Mouse (Mus musculus) heart, embryonic 10.5 days (tissue): ENCODE measurements around the gene St6gal1. TPM values are rescaled to one million over a fixed set of nuclear protein-coding genes. Genes with fewer than 3 reads are reported as not detected.
A peak's percentile ranks its signal among the peaks of the same experiment; 100 is the strongest.

Experiments used
- DNase-seq: peaks from one replicate; pipeline ENCODE4 v3.0.0-alpha.2; 2017; ENCODE audit warnings: low spot score
- H3K27ac ChIP-seq: fragments of 300-500 bp; sonication (generic); 2 replicates; pipeline ENCODE4 v1.5.1; 2016; ENCODE audit warnings: mild to moderate bottlenecking
- H3K27me3 ChIP-seq: fragments of 300-500 bp; sonication (generic); 2 replicates; pipeline ENCODE4 v1.6.1; 2016; ENCODE audit warnings: mild to moderate bottlenecking; ENCODE audit not compliant: poor library complexity, insufficient read depth, severe bottlenecking
- H3K36me3 ChIP-seq: fragments of 300-500 bp; sonication (generic); 2 replicates; pipeline ENCODE4 v1.6.1; 2016; ENCODE audit warnings: mild to moderate bottlenecking, moderate library complexity
- H3K4me1 ChIP-seq: fragments of 300-500 bp; sonication (generic); 2 replicates; pipeline ENCODE4 v1.6.1; 2016; ENCODE audit warnings: mild to moderate bottlenecking
- H3K4me3 ChIP-seq: fragments of 300-500 bp; sonication (generic); 2 replicates; pipeline ENCODE4 v1.5.1; 2016; ENCODE audit warnings: mild to moderate bottlenecking, moderate library complexity
- H3K9me3 ChIP-seq: fragments of 300-500 bp; sonication (generic); 2 replicates; pipeline ENCODE4 v1.6.1; 2016; ENCODE audit warnings: mild to moderate bottlenecking, moderate library complexity
- WGBS: fragments of 180-500 bp; shearing (Covaris S2); methylation state at CpG from one replicate; pipeline ENCODE4 v1.1.7; 2016; 5-methylcytosine and 5-hydroxymethylcytosine counted together
- polyA plus RNA-seq: library from polyadenylated mRNA; unstranded; fragments of >200 nt; fragmentation: Nextera tagmentation; extraction: Ambion mirVana; gene quantifications from 2 replicates; pipeline ENCODE4 v1.2.1, GENCODE M21; 2016

The St6gal1 gene
- polyA plus RNA-seq, 1 experiment from 2014 or later: 18.0 TPM

DNA sequence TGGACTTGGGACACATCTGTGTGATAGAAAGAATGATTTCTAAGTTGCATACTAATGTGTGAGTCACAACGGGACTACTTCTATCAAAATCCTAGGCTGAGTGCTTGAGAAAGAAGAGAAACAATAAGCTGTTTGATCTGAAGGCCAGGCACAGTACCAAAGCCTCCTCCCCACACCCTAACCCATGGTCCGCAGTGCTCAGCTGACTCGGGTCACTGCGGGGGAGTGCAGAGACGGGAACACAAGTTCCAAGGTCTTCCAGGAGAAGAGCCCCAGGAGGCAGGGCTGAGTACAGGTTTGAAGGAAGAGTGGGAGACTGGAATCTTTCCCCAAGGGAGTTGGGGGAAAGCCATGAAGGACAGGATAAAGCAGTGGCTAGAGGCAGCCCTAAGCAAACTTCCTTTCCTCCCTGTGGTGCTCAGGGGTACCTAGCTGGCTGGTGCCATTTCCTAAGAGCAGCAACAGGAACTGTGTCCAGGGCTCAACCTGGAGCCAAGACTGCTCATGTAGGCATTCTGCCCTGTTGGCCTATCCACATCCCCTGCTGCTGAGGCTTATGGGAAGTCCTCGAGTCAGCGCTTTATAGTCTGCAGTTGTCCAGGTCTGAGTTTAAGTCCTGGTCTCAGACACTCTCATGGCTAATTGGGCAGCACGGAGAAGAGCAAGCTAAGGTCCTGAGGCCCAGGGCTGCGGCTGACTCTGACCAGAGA lies 48.1 kb downstream of the St6gal1 start:
- no peak overlapping the region for H3K4me3 ChIP-seq

DNA sequence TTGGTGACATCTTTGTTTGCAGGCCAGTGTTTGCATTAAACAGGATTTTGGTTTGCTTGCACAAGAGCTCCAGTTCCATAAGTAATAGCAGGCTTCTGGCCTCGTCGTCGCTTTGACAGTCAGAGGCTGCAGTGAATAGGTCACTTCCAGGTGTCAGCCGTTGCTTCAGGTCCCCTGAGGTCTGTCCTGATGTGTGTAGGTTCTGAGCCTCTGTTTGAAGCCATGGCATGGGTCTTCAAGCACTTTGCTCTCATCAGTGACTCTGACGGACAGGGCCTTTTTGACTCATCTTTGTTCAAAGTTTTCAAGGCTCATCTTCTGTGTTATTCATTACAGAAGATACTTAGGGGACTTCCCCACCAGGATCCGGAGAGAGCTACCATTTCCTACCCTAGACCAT lies 49.5 kb downstream of the St6gal1 start:
- H3K27me3 ChIP-seq: peaks cover 11% of the 10 kb centered on the region; the same call in 1 of the 2 replicates
- H3K9me3 ChIP-seq: no peaks in the 10 kb centered on the region
- peaks cover 47% of the 10 kb centered on the region for H3K4me1 ChIP-seq
- DNase-seq: no peak
- no peak overlapping the region for H3K4me3 ChIP-seq
- 70% methylated on average over 6 of the region's 6 CpGs for WGBS
- H3K36me3 ChIP-seq: 0 out of 2 replicates have a peak, but pooled peaks cover 2% of the 10 kb centered on the region
- 0 out of 2 replicates have a peak overlapping the region, but pooled peaks have one; percentile 6 for H3K27ac ChIP-seq

More for the DNA sequence above, 48.1 kb downstream of the St6gal1 start:
- H3K4me1 ChIP-seq: peaks cover 51% of the 10 kb centered on the region
- 0 out of 2 replicates have a peak overlapping the region, but pooled peaks have one; percentile 0 for H3K27ac ChIP-seq
- 67% methylated on average over 9 of the region's 9 CpGs for WGBS
- H3K9me3 ChIP-seq: no peaks in the 10 kb centered on the region
- DNase-seq: no peak
- H3K27me3 ChIP-seq: peaks cover 21% of the 10 kb centered on the region
- H3K36me3 ChIP-seq: 0 out of 2 replicates have a peak, but pooled peaks cover 2% of the 10 kb centered on the region

DNA sequence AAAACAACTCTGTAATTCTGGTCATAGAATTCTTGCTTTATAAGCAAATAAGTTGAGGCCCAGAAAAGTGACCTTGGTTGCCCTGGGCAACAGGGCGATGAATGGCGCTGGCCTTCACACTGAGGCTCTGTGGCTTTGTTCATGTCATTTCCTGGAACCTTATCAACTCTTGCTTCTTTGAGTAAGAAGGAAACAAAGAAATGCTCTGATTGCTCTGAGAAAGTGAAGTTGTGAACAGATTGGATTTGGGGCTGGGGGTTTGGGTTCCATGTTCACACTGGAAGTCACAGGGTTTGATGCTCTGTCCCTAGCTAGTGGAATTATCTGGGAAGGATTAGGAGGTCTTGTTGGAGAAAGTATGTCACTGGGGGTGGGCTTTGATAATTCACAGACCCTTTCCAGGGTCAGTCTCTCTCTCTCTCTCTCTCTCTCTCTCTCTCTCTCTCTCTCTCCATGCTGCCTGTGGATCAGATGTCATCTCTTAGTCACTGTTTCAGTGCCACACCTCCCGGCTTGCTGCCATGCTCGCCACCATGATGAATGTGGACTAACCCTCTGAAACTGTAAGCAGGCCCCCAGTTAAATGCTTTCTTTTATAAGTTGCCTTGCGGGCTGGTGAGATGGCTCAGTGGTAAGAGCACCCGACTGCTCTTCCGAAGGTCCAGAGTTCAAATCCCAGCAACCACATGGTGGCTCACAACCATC lies 50.2 kb downstream of the St6gal1 start:
- Histone ChIP-seq H3K27ac (no peak overlapping the region), H3K4me1 (peaks cover 40% of the 10 kb centered on the region), H3K4me3 (no peak overlapping the region), H3K27me3 (peaks cover 4% of the 10 kb centered on the region; the same call in 1 of the 2 replicates), H3K36me3 (0 out of 2 replicates have a peak, but pooled peaks cover 2% of the 10 kb centered on the region), H3K9me3 (no peaks in the 10 kb centered on the region)
- DNase-seq: no peak
- 84% methylated on average over 7 of the region's 7 CpGs for WGBS

DNA sequence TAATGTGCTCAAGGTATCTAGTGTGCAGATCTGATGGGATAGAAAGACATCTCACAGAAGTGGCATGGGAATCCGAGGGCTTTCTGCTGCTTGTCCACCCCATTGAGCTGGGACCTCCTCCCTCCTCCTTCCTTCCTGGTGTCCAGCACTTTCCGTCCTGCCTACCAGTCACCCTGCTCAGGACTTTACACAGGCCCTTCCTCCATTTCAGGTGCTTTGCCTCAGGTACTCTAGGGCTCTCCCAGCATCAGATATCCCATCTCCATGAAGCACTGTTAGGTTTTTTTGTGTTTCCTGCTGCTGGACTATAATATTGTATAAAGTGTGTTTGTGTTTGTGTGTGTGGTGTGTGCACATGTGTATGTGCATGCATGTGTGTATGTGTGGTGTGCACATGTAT lies 51.1 kb downstream of the St6gal1 start:
- H3K27ac ChIP-seq: no peak overlapping the region
- WGBS: 77% methylated on average over 2 of the region's 2 CpGs

DNA sequence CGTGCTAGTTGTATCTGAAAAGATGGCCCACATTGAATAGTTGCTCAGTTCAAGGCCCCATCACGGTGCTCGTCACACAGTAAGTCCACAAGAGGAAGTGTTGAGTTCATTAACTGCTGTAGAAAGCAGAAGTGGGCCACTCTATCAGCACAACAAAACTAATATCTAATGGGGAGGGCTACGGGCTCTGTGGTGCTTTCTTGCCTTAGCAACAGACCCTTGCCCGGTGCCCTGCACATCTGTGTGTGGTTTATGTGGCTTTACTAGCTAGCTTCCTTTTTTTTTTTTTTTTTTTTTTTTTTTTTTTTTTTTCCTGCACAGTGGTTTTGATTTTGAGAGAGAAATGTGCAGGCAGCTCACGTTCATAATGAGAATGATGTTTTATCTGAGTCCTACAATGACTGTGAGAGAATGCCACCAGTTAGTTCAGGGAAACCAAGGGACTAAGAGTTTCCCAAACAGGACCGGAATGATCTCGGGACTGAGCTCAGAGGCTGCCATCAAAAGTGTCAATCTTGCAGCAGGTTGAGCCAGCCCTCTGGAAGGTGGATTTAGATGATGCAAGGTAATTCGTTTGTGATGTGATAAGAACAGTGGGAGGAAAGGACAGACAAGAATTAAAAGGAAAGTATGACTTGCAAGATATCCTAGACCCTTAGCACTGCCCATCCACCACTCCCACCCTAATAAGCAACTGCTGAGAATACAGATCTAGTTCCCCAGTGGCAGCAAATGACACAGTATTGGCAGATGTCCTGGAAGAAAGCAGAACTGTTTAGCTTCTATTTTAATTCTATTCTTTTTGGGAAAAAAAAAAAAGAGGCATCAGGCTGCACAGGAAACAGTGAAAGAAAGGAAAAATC lies 55.6 kb downstream of the St6gal1 start:
- no peaks in the 10 kb centered on the region for H3K27me3 ChIP-seq
- no peaks in the 10 kb centered on the region for H3K9me3 ChIP-seq
- 0 out of 2 replicates have a peak, but pooled peaks cover 2% of the 10 kb centered on the region for H3K36me3 ChIP-seq
- peaks cover 10% of the 10 kb centered on the region for H3K4me1 ChIP-seq
- H3K27ac ChIP-seq: no peak overlapping the region
- no peak overlapping the region for H3K4me3 ChIP-seq
- no peak for DNase-seq
- 68% methylated on average over 9 of the region's 9 CpGs for WGBS

More for the DNA sequence above, 51.1 kb downstream of the St6gal1 start:
- H3K4me1 ChIP-seq: peaks cover 31% of the 10 kb centered on the region
- DNase-seq: no peak
- H3K4me3 ChIP-seq: no peak overlapping the region
- no peaks in the 10 kb centered on the region; the same call in 1 of the 2 replicates for H3K27me3 ChIP-seq
- 0 out of 2 replicates have a peak, but pooled peaks cover 2% of the 10 kb centered on the region for H3K36me3 ChIP-seq
- no peaks in the 10 kb centered on the region for H3K9me3 ChIP-seq

DNA sequence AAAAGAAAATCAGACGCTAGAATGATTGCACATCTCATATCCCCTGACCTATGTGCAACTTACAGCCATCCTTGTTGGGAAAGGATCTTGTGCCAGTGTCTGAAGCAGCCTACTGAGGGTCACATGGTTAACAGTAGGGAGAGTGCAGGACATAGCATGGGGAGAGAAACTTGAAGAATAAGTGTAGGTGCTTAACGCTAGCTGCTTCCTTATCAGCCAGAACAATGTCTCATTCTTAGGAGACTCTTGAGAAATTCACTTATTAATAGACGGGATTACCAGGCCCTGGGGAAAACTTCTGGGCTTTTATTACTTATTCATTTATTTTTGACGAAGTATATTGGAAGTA lies 56.2 kb downstream of the St6gal1 start:
- peaks cover 11% of the 10 kb centered on the region for H3K4me1 ChIP-seq

DNA sequence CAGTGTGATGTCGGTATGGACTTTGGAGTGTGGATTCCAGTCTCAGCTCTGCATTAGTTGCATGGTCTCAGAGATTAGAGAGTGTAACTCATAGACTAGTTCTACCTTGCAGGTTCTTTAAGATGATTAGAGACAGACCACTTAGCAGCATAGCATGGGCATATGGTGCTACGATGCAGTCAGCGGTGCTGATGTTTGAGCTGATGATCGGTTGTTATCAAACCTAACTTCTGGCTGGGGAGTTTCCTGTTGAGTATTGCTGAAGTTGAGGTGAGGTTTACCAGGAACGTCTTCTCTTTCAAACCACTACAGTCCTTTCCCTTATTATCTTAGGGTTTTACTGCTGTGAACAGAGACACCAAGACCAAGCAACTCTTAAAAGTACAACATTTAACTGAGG lies 57.7 kb downstream of the St6gal1 start:
- Histone ChIP-seq H3K27me3 (no peaks in the 10 kb centered on the region), H3K27ac (no peak overlapping the region), H3K4me1 (peaks cover 11% of the 10 kb centered on the region), H3K36me3 (0 out of 2 replicates have a peak, but pooled peaks cover 3% of the 10 kb centered on the region), H3K4me3 (no peak overlapping the region), H3K9me3 (no peaks in the 10 kb centered on the region)
- 60% methylated on average over 5 of the region's 5 CpGs for WGBS
- DNase-seq: no peak

More for the DNA sequence above, 56.2 kb downstream of the St6gal1 start:
- WGBS: 62% methylated on average over 4 of the region's 4 CpGs
- Histone ChIP-seq H3K9me3 (no peaks in the 10 kb centered on the region), H3K27ac (no peak overlapping the region), H3K36me3 (0 out of 2 replicates have a peak, but pooled peaks cover 3% of the 10 kb centered on the region), H3K27me3 (no peaks in the 10 kb centered on the region), H3K4me3 (no peak overlapping the region)
- no peak for DNase-seq

DNA sequence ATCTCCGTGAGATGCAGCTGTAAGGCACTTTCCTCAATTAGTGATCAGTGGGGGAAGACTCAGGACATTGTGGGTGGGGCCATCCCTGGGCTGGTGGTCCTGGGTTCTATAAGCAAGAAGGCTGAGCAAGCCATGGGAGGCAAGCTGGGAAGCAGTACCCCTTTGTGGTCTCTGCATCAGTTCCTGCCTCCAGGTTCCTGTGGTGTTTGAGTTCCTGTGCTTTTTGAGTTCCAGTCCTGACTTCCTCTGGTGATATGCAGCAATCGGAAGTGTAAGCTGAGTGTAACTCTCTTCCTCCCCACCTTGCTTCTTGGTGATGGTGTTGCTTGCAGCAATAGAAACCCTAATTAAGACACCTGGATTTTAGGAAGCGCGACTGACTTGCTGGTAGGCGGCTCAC lies 58.4 kb downstream of the St6gal1 start:
- WGBS: 81% methylated on average over 5 of the region's 5 CpGs
- no peaks in the 10 kb centered on the region for H3K27me3 ChIP-seq
- H3K4me1 ChIP-seq: peaks cover 11% of the 10 kb centered on the region
- 0 out of 2 replicates have a peak, but pooled peaks cover 3% of the 10 kb centered on the region for H3K36me3 ChIP-seq
- H3K27ac ChIP-seq: no peak overlapping the region
- no peaks in the 10 kb centered on the region for H3K9me3 ChIP-seq
- no peak overlapping the region for H3K4me3 ChIP-seq
- DNase-seq: no peak

DNA sequence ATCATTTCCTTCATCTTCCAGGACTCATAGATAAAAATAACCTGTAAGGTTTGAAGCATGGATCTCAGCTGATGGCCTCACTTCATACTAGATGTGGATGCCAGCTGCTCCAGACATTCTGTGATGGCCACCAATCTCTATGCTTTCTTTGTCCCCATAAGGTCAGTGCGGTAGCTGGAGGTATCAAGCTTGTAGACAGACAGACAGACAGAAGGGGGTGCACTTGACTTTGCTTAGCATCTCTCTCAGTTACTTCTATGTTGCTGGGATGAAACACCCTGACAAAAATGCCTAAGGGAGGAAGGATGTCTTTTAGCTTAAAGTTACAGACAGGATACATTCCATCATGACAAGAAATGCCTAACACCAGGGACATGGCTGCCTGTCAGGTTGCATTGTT lies 59.1 kb downstream of the St6gal1 start:
- Histone ChIP-seq H3K36me3 (0 out of 2 replicates have a peak, but pooled peaks cover 3% of the 10 kb centered on the region), H3K4me1 (peaks cover 11% of the 10 kb centered on the region), H3K27me3 (no peaks in the 10 kb centered on the region), H3K4me3 (no peak overlapping the region), H3K27ac (no peak overlapping the region), H3K9me3 (no peaks in the 10 kb centered on the region)
- no peak for DNase-seq
- WGBS: 90% methylated on average over 1 of the region's 1 CpGs

DNA sequence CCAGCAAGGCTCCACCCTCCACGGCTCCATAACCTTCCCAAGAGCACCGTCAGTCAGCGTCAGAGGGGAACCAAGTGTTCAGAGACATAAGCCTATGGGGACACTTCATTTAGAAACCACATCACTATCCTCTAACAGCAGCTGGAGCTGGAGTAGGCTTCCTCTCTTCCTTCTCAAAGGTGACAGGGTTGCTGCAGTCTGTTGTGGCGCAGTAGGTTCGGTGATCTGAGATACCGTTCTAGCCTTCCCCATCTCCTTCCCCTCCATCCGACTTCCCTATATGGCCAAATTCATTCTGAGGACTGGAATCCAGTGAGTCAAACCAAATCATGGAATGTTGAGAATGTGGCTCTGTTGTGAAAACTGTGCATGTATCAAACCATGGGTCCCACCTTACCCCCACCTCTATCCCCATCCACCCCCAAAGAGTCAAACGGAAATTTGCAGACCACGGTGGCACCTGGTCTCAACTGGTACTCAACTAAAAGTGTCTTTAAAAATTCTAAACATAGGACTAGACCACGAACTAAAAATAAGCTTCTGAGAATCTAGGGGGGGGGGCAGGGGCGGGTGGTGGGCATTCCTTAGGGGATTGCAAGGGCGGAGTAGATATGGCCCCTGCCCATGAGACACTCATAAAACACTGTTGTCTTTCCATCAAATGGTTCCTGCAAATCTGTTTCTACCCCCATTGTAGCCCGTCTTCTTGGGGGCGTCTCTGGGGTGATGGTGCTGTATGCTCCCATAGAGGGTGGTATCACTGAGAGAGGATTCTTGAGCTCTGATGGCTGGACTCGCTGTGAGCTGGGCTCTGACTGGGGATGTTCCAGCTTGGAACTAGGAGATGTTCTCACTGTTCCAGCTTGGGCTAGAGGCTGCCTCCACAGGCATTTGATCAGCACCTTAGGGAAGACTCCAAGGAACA lies 60.2 kb downstream of the St6gal1 start:
- WGBS: 64% methylated on average over 15 of the region's 15 CpGs
- no peaks in the 10 kb centered on the region for H3K27me3 ChIP-seq
- H3K9me3 ChIP-seq: no peaks in the 10 kb centered on the region
- no peak for DNase-seq
- H3K4me3 ChIP-seq: no peak overlapping the region
- H3K36me3 ChIP-seq: 0 out of 2 replicates have a peak, but pooled peaks cover 3% of the 10 kb centered on the region
- H3K4me1 ChIP-seq: peaks cover 11% of the 10 kb centered on the region
- H3K27ac ChIP-seq: no peak overlapping the region

DNA sequence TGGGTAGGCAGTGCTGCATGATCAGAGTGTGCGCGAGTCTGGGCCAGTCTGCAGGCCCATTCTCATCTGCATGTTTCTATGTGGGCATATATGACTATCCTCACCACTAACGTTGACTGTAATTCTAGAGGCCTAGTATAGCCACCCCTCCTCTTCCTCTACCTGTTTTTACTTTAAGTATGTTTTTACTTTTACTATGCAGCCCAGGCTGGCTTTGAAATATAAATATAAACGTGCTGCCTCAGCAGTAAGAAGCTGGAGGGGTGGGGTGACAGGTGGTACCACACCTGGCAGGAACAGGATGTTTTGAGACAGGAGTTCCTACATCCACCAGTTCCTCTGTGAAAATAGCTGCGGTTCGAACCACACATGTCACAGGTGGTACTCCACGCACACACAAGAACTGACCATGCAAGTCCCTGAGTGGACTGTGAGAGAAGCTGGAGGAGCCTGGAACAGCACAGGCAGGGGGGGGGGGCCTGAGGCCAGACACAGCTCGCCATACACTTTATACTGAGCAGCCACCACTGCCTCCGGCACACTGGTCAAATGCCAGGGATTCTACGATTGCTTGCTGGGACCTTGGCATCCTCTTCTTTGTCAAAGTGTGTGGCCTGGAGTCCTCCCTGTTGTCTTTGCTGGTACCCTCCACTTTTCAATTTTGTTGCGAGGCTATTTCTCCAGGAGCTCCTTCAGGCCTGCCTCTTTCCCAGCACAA lies 62.0 kb downstream of the St6gal1 start:
- Histone ChIP-seq H3K4me1 (peaks cover 11% of the 10 kb centered on the region), H3K9me3 (no peaks in the 10 kb centered on the region), H3K27ac (no peak overlapping the region), H3K27me3 (no peaks in the 10 kb centered on the region), H3K36me3 (0 out of 2 replicates have a peak, but pooled peaks cover 3% of the 10 kb centered on the region), H3K4me3 (no peak overlapping the region)
- 88% methylated on average over 11 of the region's 11 CpGs for WGBS
- DNase-seq: no peak
